Mouse (Mus musculus): ENCODE data around the gene Edc3.

The Edc3 gene

DNA sequence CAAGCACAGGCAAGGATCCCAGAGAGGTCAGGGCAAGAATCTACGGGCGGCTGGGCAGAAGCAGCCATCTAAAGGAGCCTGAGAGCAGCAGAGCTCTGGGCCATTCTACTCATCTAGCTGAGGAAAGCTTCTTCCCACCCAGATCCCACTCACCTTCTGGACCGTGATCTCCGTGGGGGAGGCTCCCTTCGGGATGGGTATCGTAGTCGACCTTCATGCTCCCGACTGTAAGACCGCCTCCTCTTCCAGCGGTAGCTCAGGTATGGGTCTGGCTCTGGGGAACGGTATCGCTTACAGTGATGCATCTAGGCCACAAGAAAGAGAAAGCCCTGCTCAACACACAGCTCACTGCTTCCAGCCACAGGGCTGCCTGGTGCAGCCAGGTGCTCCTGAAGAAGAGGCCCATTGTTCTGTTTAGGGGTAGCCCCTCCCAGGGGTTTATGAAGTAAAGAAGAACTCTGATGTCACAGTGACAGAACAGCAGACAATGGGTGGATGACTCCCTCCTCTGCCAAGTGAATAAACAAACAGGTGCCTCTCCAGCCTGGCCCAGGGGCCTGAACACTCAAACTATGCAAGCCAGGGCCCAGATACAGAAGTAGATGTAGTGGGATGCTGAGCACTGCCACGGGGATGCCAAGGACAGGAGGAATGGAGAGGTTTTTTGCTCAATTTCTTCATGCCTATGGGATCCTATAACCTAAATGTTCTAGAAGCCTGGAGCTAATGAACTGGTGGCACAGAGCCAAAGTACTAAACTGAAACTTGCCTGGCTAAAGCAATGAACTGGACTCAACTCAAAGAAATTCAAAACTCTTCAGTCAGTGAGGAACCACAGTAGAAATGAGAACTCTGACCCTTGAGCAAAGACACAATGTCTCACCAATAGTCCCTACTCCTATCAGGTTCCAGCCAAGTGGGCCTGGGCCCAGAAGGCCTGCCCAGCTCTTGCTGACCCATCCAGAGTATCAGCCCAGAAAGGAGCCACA lies 53.5 kb downstream of the Edc3 start:
- DNase-seq (ENCODE audit: low read depth, low spot score) = no peak

- DNase-seq (ENCODE audit: low read depth, low spot score) = peak; percentile 48
Observed at GRCm38 (mm10) chr9:57762563-57762991, 54.2 kb downstream of the Edc3 start.

- DNase-seq (ENCODE audit: low read depth, low spot score) = peak; percentile 65
Observed at GRCm38 (mm10) chr9:57764147-57764973, 56.0 kb downstream of the Edc3 start.

- DNase-seq (ENCODE audit: low read depth, low spot score) = peak; percentile 92
Observed at GRCm38 (mm10) chr9:57764974-57765363, 56.6 kb downstream of the Edc3 start.

GRCm38 (mm10) chr9:57765364-57766351 lies 57.3 kb downstream of the Edc3 start, which contains the start of gene Clk3:
Gene Clk3 (minus strand): TSS chr9:57765860.
- DNase-seq (ENCODE audit: low read depth, low spot score) = peak; percentile 86

DNA sequence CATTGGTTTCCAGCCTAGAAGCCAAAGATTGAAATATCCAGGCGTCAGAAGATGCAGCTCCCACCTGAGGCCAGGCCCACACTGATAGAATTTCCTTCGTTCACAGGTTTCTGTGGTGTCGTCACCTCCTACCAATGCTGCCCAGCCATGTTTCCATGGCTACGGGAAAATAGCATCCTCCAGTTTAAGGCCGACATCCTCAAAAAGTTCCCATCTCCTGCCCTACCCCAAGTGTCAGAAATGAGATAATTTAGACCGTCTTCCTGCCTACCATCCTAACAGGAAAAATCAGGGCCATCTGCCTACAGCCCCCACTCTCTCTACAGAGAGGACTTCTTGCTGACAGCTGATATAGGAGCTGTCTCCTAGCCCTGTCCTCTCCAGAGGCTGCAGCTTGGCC lies 58.1 kb downstream of the Edc3 start:
- no peak for DNase-seq (ENCODE audit: low read depth, low spot score)

GRCm38 (mm10) chr9:57767231-57767630 lies 58.9 kb downstream of the Edc3 start:
- DNase-seq (ENCODE audit: low read depth, low spot score) = no peak

GRCm38 (mm10) chr9:57769539-57770069 lies 61.3 kb downstream of the Edc3 start:
- DNase-seq (ENCODE audit: low read depth, low spot score) = peak; percentile 55

GRCm38 (mm10) chr9:57770214-57770613 lies 61.9 kb downstream of the Edc3 start:
- DNase-seq (ENCODE audit: low read depth, low spot score) = peak; percentile 38

DNA sequence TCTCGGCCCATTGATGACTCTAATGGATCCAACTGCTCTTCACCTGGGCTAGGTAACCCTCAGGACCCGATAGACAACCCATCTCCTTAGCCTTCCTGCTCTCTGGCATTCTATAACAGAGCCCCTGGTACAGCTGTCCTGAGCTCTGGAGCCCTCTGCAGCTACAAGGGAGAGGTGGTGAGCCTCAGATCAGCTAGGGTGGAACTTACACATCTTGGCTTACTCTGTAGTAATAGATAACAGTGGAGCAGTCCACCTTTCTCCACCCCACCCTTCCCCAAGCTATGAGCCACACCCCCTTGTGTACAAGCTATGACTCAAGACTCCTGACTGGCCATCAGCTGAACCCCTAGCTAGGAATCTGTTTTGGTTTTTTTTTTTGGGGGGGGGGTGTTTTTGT lies 62.5 kb downstream of the Edc3 start:
- no peak for DNase-seq (ENCODE audit: low read depth, low spot score)

- DNase-seq (ENCODE audit: low read depth, low spot score) = no peak
Observed at GRCm38 (mm10) chr9:57773754-57774153, 65.4 kb downstream of the Edc3 start.

- DNase-seq (ENCODE audit: low read depth, low spot score) = peak; percentile 47
Observed at GRCm38 (mm10) chr9:57774168-57774567, 65.8 kb downstream of the Edc3 start.

- DNase-seq (ENCODE audit: low read depth, low spot score) = no peak
Observed at GRCm38 (mm10) chr9:57775026-57775425, 66.7 kb downstream of the Edc3 start.

DNA sequence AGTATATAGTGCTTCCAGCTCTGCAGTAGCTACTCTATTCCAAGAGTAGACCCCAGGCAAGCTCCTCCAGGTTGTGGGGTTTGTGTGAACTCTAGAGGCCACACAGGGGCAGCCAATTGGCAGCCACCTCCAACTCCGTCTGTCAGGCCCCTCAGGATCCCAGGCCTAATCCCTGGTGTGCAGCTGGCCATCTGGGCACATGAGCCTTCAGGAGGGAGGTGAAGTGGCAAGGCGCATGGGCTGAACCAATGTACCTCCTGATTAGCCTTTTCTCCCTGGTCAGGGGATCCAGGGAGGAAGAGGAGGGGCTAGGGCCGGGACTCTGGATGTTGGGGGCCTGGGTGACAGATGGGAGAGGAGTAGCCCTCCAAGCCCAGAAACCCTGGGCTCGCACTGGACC lies 67.4 kb downstream of the Edc3 start:
- DNase-seq (ENCODE audit: low read depth, low spot score) = no peak

DNA sequence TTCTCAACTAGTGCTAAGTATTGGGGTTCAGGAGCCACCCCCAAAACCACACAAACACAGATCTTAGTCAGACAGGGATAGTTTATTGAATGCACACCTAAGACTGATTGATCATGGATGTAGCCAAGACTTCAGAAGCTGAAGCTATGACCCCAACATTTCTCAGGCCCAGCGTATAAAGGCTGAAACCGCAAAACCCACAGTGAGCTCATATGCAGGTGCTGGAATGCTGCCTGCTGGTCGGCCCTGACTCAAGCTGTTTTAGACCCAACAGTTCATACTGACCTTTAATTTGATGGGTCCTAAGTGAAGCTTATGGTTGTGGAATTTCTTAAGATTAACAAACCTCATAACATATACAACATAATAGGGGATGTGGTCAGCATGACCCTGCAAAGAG lies 74.3 kb downstream of the Edc3 start:
- DNase-seq (ENCODE audit: low read depth, low spot score) = no peak

DNA sequence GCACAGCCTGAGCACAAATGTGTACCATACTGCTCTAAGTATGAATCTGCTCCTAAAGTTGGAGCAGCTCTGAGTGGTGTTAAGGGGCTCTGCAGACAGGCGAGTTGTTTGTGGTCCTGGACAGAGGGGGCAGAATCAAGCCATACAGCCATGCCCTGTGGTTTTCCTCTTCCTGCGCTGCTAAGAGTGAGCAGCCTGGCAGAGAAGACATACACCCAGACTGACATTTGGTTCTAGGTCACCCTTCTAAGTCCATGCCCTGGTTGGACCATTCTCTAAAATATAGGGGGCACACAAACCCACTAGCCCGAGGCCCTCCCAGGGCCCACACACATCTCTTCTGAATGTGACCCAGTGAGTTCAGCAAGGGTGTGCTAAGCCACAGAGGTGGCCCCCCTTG lies 81.4 kb downstream of the Edc3 start:
- DNase-seq (ENCODE audit: low read depth, low spot score) = no peak

GRCm38 (mm10) chr9:57797456-57797855 lies 89.1 kb downstream of the Edc3 start:
- no peak for DNase-seq (ENCODE audit: low read depth, low spot score)

GRCm38 (mm10) chr9:57798725-57799253 lies 90.4 kb downstream of the Edc3 start:
- no peak for DNase-seq (ENCODE audit: low read depth, low spot score)

GRCm38 (mm10) chr9:57800325-57800975 lies 92.1 kb downstream of the Edc3 start:
- DNase-seq (ENCODE audit: low read depth, low spot score) = no peak
